Mouse (Mus musculus) stomach, embryonic 14.5 days (tissue): ENCODE measurements around the gene Acsl4. TPM values are rescaled to one million over a fixed set of nuclear protein-coding genes. Genes with fewer than 3 reads are reported as not detected.

Experiments
- ATAC-seq: fragments of 200-750 bp; cut with Nextera tagmentation; 2 replicates; pipeline ENCODE4 v1.8.0; 2017; ENCODE audit warnings: low read depth, moderate TSS enrichment; ENCODE audit not compliant: insufficient number of reproducible peaks, insufficient read depth, low FRiP score
- H3K27ac ChIP-seq: fragments of 300-500 bp; sonication (generic); 2 replicates; pipeline ENCODE4 v1.5.1; 2014; ENCODE audit warnings: mild to moderate bottlenecking, low read length, moderate library complexity, mixed read lengths
- H3K27me3 ChIP-seq: fragments of 300-500 bp; sonication (generic); 2 replicates; pipeline ENCODE4 v1.6.1; 2014; ENCODE audit warnings: low read length, control low read depth, mixed read lengths; ENCODE audit not compliant: control insufficient read depth, insufficient read depth
- H3K36me3 ChIP-seq: fragments of 300-500 bp; sonication (generic); 2 replicates; pipeline ENCODE4 v1.6.1; 2014; ENCODE audit warnings: mild to moderate bottlenecking, control low read depth, low read length, moderate library complexity, mixed read lengths; ENCODE audit not compliant: control insufficient read depth, insufficient read depth
- H3K4me1 ChIP-seq: fragments of 300-500 bp; sonication (generic); 2 replicates; pipeline ENCODE4 v1.6.1; 2014; ENCODE audit warnings: low read length, control low read depth, mixed read lengths; ENCODE audit not compliant: control insufficient read depth, insufficient read depth
- H3K4me2 ChIP-seq: fragments of 300-500 bp; sonication (generic); replicated peaks from 2 replicates; pipeline ENCODE4 v1.6.1; 2014; ENCODE audit warnings: low read depth, low read length, control low read depth
- H3K4me3 ChIP-seq: fragments of 300-500 bp; sonication (generic); 2 replicates; pipeline ENCODE4 v1.5.1; 2014; ENCODE audit warnings: low read depth, low read length, control low read depth
- H3K9ac ChIP-seq: fragments of 300-500 bp; sonication (generic); replicated peaks from 2 replicates; pipeline ENCODE4 v1.6.1; 2014; ENCODE audit warnings: low read depth, mild to moderate bottlenecking, control low read depth, low read length, moderate library complexity, mixed read lengths
- H3K9me3 ChIP-seq: fragments of 300-500 bp; sonication (generic); 2 replicates; pipeline ENCODE4 v1.6.1; 2016; ENCODE audit warnings: low read depth, low read length, control low read depth; ENCODE audit not compliant: control insufficient read depth
- WGBS: fragments of 180-500 bp; shearing (Covaris S2); extraction: QIAGEN DNeasy Blood & Tissue Kit; methylation state at CpG from one replicate; pipeline ENCODE4 v1.1.7; 2014; 5-methylcytosine and 5-hydroxymethylcytosine counted together
- polyA plus RNA-seq: library from polyadenylated mRNA; unstranded; fragments of >200 nt; fragmentation: Nextera tagmentation; extraction: Ambion mirVana; gene quantifications from 2 replicates; pipeline ENCODE4 v1.2.1, GENCODE M21; 2014

The Acsl4 gene
- polyA plus RNA-seq, result 11.9 and 15.5 TPM in 2 replicates

DNA sequence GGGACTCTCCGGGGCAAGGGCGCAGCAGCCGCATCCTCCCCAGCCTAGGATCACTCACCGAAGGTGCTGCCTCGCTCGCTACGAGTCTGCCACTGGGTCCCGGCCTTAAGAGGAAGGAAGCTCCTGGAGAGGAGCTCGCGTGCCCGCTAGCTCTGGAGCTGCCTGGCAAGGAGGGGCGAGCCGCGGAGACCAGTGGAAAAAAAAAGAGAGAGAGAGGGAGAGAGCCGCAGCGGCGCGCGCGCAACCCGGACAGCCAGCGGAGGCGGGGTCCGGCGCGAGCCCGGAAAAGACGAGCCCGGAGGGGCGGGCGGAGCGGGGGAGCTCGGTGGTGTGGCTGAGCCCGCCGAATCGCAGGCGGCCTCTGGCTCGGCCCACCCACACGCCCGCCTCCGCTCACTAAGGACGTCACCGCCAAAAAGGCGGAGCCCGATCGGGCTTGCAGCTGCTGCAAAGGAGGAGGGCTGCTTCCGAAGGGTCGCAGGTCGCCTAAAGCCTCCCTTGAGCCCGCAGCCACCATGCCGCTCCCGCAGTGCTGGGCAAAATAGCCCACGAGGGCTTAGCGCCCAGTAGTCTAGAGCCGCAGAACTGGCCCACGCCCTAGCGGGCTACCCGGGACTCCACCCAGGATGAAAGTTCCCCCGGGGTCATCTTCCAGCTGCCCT, at the start of gene Acsl4:
Acsl4 (minus strand) TSS at position 289 of the 662 bp plus-strand sequence.
- 15% methylated on average over 46 of the region's 59 CpGs for WGBS
- Histone ChIP-seq H3K9me3 (no peaks in the 10 kb centered on the region), H3K27me3 (no peaks in the 10 kb centered on the region), H3K4me1 (no peaks in the 10 kb centered on the region), H3K4me2 (peak within 1 kb of the TSS; percentile 50), H3K27ac (peak within 1 kb of the TSS; percentile 63; the same call in 1 of the 2 replicates), H3K36me3 (no peaks in the 10 kb centered on the region), H3K9ac (peak within 1 kb of the TSS; percentile 40; the same call in 1 of the 2 replicates), H3K4me3 (peak within 1 kb of the TSS; percentile 50)
- peak; percentile 98 for ATAC-seq

DNA sequence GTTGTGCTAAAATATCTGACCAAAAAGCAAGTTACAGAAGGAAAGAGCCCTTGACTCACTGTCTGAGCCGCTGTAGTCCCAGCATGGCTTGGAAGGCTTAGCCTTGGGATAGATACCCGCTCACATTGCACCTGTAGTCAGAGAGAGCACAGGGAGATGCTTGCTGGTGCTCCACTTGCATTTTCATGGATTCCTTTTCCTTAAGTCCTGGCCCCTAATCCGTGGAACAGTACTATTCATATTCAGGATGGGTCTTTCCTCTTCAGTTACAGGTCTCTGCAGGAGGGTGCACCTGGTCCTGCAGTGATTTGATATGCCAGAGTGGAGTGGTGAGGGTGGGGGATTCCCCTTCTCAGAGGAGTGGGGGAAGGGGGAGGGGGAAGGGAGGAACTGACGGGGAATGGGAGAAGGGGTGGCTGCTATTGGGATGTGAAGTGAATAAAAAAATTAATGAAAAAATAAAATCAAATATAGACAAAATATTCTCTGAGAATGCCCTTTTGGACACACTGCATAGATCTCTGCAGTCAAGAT, 47.7 kb upstream of the Acsl4 start:
- Histone ChIP-seq H3K9me3 (no peaks in the 10 kb centered on the region), H3K4me1 (no peaks in the 10 kb centered on the region), H3K36me3 (no peaks in the 10 kb centered on the region), H3K27me3 (no peaks in the 10 kb centered on the region), H3K4me2 (no peak overlapping the region), H3K4me3 (no peak overlapping the region), H3K9ac (no peak overlapping the region), H3K27ac (no peak overlapping the region)
- WGBS, result 49% methylated on average over 4 of the region's 4 CpGs
- ATAC-seq, result no peak

DNA sequence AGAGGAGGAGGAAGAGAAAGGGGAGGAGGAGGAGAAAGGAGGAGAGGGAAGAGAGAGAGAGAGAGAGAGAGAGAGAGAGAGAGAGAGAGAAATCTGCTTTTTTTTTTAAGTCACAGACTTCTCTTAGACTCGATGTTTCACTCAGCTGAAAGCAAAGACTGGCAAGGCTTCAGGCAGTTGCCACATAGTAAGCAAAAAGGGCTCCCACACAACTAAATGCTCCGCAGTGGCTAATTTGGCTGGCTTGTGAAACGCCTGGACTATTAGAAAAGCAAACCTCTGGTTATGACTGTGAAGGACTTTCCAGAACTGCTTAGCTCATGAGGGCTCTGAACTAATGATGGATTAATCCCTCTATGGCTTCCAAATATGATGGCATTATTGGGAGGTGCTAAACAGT, 42.5 kb upstream of the Acsl4 start:
- H3K36me3 ChIP-seq, result no peaks in the 10 kb centered on the region
- no peak overlapping the region for H3K9ac ChIP-seq
- no peaks in the 10 kb centered on the region for H3K9me3 ChIP-seq
- no peak overlapping the region for H3K27ac ChIP-seq
- 81% methylated on average over 3 of the region's 3 CpGs for WGBS
- H3K4me2 ChIP-seq, result no peak overlapping the region
- no peaks in the 10 kb centered on the region for H3K27me3 ChIP-seq
- no peak for ATAC-seq
- no peak overlapping the region for H3K4me3 ChIP-seq
- H3K4me1 ChIP-seq, result no peaks in the 10 kb centered on the region

- ATAC-seq, result no peak
- 45% methylated on average over 4 of the region's 4 CpGs for WGBS
- no peaks in the 10 kb centered on the region for H3K36me3 ChIP-seq
- no peak overlapping the region for H3K4me2 ChIP-seq
- no peaks in the 10 kb centered on the region for H3K4me1 ChIP-seq
- no peaks in the 10 kb centered on the region for H3K27me3 ChIP-seq
- H3K27ac ChIP-seq, result no peak overlapping the region
- no peak overlapping the region for H3K9ac ChIP-seq
- no peaks in the 10 kb centered on the region for H3K9me3 ChIP-seq
- H3K4me3 ChIP-seq, result no peak overlapping the region
Observed at GRCm38 (mm10) chrX:142427111-142427510, 36.8 kb upstream of the Acsl4 start.

GRCm38 (mm10) chrX:142426628-142427027, 36.3 kb upstream of the Acsl4 start:
- Histone ChIP-seq H3K27me3 (no peaks in the 10 kb centered on the region), H3K36me3 (no peaks in the 10 kb centered on the region), H3K4me2 (no peak overlapping the region), H3K4me1 (no peaks in the 10 kb centered on the region), H3K9ac (no peak overlapping the region), H3K4me3 (no peak overlapping the region), H3K27ac (no peak overlapping the region), H3K9me3 (no peaks in the 10 kb centered on the region)
- 65% methylated on average over 4 of the region's 4 CpGs for WGBS
- no peak for ATAC-seq

GRCm38 (mm10) chrX:142413884-142414283, 23.5 kb upstream of the Acsl4 start:
- ATAC-seq, result no peak
- WGBS, result 80% methylated on average over 2 of the region's 2 CpGs
- Histone ChIP-seq H3K36me3 (no peaks in the 10 kb centered on the region), H3K4me1 (no peaks in the 10 kb centered on the region), H3K9me3 (no peaks in the 10 kb centered on the region), H3K9ac (no peak overlapping the region), H3K27ac (no peak overlapping the region), H3K27me3 (no peaks in the 10 kb centered on the region), H3K4me2 (no peak overlapping the region), H3K4me3 (no peak overlapping the region)

- Histone ChIP-seq H3K9me3 (no peaks in the 10 kb centered on the region), H3K4me3 (no peak overlapping the region), H3K4me1 (no peaks in the 10 kb centered on the region), H3K27me3 (no peaks in the 10 kb centered on the region), H3K27ac (no peak overlapping the region), H3K9ac (no peak overlapping the region), H3K4me2 (no peak overlapping the region), H3K36me3 (no peaks in the 10 kb centered on the region)
- 63% methylated on average over 3 of the region's 3 CpGs for WGBS
- ATAC-seq, result no peak
Observed at GRCm38 (mm10) chrX:142410060-142410459, 19.7 kb upstream of the Acsl4 start.

DNA sequence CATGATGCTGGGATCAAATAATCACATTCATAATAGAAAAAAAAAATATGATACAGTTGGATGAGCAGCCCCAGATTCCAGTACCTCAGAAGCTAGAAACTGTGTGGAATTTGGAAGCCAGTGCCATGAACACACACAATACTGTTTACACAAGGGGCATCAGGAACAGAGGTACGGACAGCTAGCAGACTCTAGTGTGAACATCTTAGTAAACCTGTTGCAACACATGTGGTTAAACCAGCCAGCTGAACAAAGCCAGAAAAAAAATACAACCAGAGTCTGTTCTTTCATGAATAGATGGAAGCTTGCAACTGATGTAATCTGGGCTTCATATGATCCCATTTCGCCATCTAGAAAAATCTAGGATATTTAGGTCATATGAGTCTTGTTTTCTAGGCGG, 19.0 kb upstream of the Acsl4 start:
- no peak overlapping the region for H3K27ac ChIP-seq
- no peaks in the 10 kb centered on the region for H3K36me3 ChIP-seq
- H3K4me1 ChIP-seq, result no peaks in the 10 kb centered on the region
- H3K4me3 ChIP-seq, result no peak overlapping the region
- no peak overlapping the region for H3K9ac ChIP-seq
- H3K27me3 ChIP-seq, result no peaks in the 10 kb centered on the region
- H3K4me2 ChIP-seq, result no peak overlapping the region
- WGBS, result 88% methylated on average over 3 of the region's 3 CpGs
- no peaks in the 10 kb centered on the region for H3K9me3 ChIP-seq
- ATAC-seq, result no peak

GRCm38 (mm10) chrX:142403114-142403513, 12.8 kb upstream of the Acsl4 start:
- Histone ChIP-seq H3K9ac (no peak overlapping the region), H3K36me3 (no peaks in the 10 kb centered on the region), H3K27me3 (no peaks in the 10 kb centered on the region), H3K4me3 (no peak overlapping the region), H3K27ac (no peak overlapping the region), H3K9me3 (no peaks in the 10 kb centered on the region), H3K4me2 (no peak overlapping the region), H3K4me1 (no peaks in the 10 kb centered on the region)
- no peak for ATAC-seq
